Mouse (Mus musculus) lung, postnatal 0 days (tissue): ENCODE data around the gene Tusc1. TPM values are rescaled to one million over a fixed set of nuclear protein-coding genes. Genes with fewer than 3 reads are reported as not detected.

ENCODE experiments used
- ATAC-seq: fragments of 200-750 bp; cut with Nextera tagmentation; 2 replicates; pipeline ENCODE4 v1.8.0; 2017; ENCODE audit warnings: moderate library complexity
- DNase-seq: peaks from one replicate; pipeline ENCODE4 v3.0.0-alpha.2; 2016; ENCODE audit warnings: low spot score
- H3K27ac ChIP-seq: fragments of 300-500 bp; sonication (generic); 2 replicates; pipeline ENCODE4 v1.5.1; 2014; ENCODE audit warnings: antibody characterized with exemption, mild to moderate bottlenecking, low read length, mixed read lengths
- H3K27me3 ChIP-seq: fragments of 300-500 bp; sonication (generic); replicated peaks from 2 replicates; pipeline ENCODE4 v1.6.1; 2014; ENCODE audit warnings: low read length, mixed read lengths; ENCODE audit not compliant: insufficient read depth
- H3K36me3 ChIP-seq: fragments of 300-500 bp; sonication (generic); 2 replicates; pipeline ENCODE4 v1.6.1; 2014; ENCODE audit warnings: low read length, mixed read lengths; ENCODE audit not compliant: insufficient read depth
- H3K4me1 ChIP-seq: fragments of 300-500 bp; sonication (generic); 2 replicates; pipeline ENCODE4 v1.6.1; 2014; ENCODE audit warnings: antibody characterized with exemption, low read depth, low read length, mixed read lengths; ENCODE audit not compliant: insufficient read depth
- H3K4me2 ChIP-seq: fragments of 300-500 bp; sonication (generic); replicated peaks from 2 replicates; pipeline ENCODE4 v1.6.1; 2014; ENCODE audit warnings: low read depth, mild to moderate bottlenecking, low read length, moderate library complexity, mixed read lengths
- H3K4me3 ChIP-seq: fragments of 300-500 bp; sonication (generic); 2 replicates; pipeline ENCODE4 v1.5.1; 2014; ENCODE audit warnings: low read depth, low read length
- H3K9ac ChIP-seq: fragments of 300-500 bp; sonication (generic); replicated peaks from 2 replicates; pipeline ENCODE4 v1.6.1; 2014; ENCODE audit warnings: low read depth, mild to moderate bottlenecking
- H3K9me3 ChIP-seq: fragments of 300-500 bp; sonication (generic); 2 replicates; pipeline ENCODE4 v1.6.1; 2016; ENCODE audit warnings: low read length, mixed read lengths
- CTCF ChIP-seq: IDR thresholded peaks from 2 replicates; pipeline ENCODE4 v1.5.1; 2016; ENCODE audit warnings: antibody characterized with exemption, mild to moderate bottlenecking
- EP300 ChIP-seq: IDR thresholded peaks from 2 replicates; pipeline ENCODE4 v1.6.1; 2016; ENCODE audit warnings: antibody characterized with exemption, mild to moderate bottlenecking, control low read depth
- whole genome bisulfite sequencing: fragments of 180-500 bp; shearing (Covaris S2); extraction: QIAGEN DNeasy Blood & Tissue Kit; methylation state at CpG from one replicate; pipeline ENCODE4 v1.1.7; 2014; 5-methylcytosine and 5-hydroxymethylcytosine counted together
- polyA plus RNA-seq: library from polyadenylated mRNA; unstranded; fragments of >200 nt; fragmentation: Nextera tagmentation; extraction: Ambion mirVana; gene quantifications from 2 replicates; pipeline ENCODE4 v1.2.1, GENCODE M21; 2015

Gene Tusc1
- polyA plus RNA-seq, result 4.6 and 5.2 TPM in 2 replicates

DNA sequence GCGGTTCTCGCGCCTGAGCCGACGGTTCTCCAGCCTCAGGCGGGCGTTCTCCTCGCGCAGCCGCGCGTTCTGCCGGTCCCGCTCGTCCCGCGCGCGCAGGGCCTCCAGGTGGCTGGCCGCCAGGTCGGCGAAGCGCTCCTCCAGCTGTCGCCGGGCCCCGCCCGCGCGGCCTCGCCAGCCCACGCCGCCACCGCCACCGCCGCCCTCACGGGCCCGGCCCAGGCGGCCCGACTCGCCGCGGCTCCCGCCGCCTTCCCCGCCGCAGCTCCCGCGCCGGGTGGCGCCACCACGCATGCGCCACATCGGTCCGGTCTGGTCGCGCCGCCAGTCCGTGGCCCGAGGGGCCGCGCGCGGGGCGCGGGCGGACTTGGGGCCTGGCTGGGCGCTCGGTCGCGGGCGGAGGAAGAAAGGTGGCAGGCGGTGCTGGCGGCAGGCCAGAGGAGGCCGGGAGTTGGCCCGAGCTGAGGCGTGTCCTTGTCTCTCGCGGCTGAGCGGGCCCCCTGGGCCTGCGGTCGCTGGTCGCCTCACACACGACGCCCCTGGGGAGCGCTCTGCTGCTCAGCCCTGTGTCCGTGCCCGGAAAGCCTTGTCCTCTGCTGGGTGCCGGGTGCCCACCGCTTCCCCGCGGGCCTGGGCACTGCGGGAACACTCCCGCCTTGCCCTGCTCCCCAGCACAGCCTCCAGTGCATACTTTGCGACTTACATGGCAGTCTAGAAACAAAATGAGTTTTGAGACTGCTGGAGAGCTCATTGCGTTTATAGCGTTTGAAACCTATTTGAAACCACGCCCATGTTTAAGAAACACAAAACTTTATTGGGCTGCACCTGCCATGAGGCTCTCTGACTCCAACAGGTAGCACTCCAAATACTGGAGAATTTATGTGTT lies at the start of gene Tusc1:
Gene Tusc1, minus strand, starts transcription at position 394 of the 886 bp plus-strand sequence.
- Histone ChIP-seq H3K9me3 (no peaks in the 10 kb centered on the region), H3K36me3 (no peaks in the 10 kb centered on the region), H3K4me2 (peak within 1 kb of the TSS; percentile 94), H3K4me3 (peak within 1 kb of the TSS; percentile 67), H3K27me3 (no peaks in the 10 kb centered on the region), H3K9ac (peak within 1 kb of the TSS; percentile 64), H3K4me1 (no peaks in the 10 kb centered on the region), H3K27ac (peak within 1 kb of the TSS; percentile 90)
- TF ChIP-seq CTCF, result peak; percentile 20; the same call in 1 of the 2 replicates
- TF ChIP-seq EP300, result no peak
- peak; percentile 85 for ATAC-seq
- peak; percentile 79 for DNase-seq
- WGBS, result under 1% methylated on average over 56 of the region's 97 CpGs

DNA sequence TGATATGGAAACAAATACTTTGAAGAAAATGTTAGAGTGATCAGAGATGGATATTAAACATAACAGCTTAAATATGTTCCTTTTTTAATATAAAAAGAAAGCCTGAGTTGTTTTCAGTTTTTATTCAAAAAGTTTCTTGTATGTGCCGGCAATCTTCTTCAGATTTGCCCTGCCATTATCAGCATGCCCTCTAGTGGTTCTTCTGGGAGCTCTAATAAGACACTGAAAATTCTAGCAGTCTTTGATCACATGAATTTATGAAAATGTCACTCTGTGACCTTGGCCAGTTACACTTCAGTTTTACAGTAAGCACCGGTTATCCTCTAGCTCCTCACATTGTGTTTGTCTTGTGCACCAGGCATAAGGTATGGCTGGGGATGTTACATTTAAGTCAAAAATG lies 17.6 kb upstream of the Tusc1 start:
- TF ChIP-seq EP300 (no peak), CTCF (peak; percentile 40)
- Histone ChIP-seq H3K27ac (no peak overlapping the region), H3K4me1 (no peaks in the 10 kb centered on the region), H3K9ac (no peak overlapping the region), H3K9me3 (no peaks in the 10 kb centered on the region), H3K4me3 (no peak overlapping the region), H3K27me3 (no peaks in the 10 kb centered on the region), H3K36me3 (no peaks in the 10 kb centered on the region), H3K4me2 (no peak overlapping the region)
- DNase-seq (no peak), ATAC-seq (no peak)
- WGBS, result 50% methylated on average over 2 of the region's 2 CpGs

GRCm38 (mm10) chr4:93344357-93344756 lies 9.0 kb upstream of the Tusc1 start:
- H3K9ac ChIP-seq, result no peak overlapping the region
- TF ChIP-seq EP300 (no peak), CTCF (no peak)
- ATAC-seq (no peak), DNase-seq (no peak)
- WGBS, result 85% methylated on average over 2 of the region's 2 CpGs
- H3K9me3 ChIP-seq, result no peaks in the 10 kb centered on the region
- H3K4me3 ChIP-seq, result no peak overlapping the region
- H3K4me2 ChIP-seq, result no peak overlapping the region
- no peaks in the 10 kb centered on the region for H3K27me3 ChIP-seq
- H3K27ac ChIP-seq, result no peak overlapping the region
- H3K36me3 ChIP-seq, result no peaks in the 10 kb centered on the region
- no peaks in the 10 kb centered on the region for H3K4me1 ChIP-seq

DNA sequence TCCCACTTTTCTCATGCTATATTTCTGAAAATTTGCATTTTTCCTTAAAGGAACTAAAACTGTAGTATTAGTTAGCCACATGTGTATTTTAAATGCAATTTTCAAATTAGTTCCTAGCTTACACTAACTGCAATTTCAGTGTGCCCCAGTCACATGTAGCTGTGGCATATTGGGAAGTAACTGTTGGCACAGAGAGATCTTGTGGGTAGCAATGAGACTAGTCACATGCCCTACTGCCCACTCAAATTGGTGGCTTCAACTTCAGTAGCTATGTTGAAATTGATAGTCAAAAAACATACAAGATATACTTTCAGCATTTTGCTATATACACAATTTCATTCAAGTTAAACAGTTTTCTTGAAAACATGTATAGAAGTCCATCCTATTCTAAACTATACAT lies 6.3 kb upstream of the Tusc1 start:
- H3K9me3 ChIP-seq, result no peaks in the 10 kb centered on the region
- no peaks in the 10 kb centered on the region for H3K27me3 ChIP-seq
- no peak overlapping the region for H3K4me3 ChIP-seq
- DNase-seq (no peak), ATAC-seq (no peak)
- 0 out of 2 replicates have a peak, but pooled peaks have one; percentile 14 for TF ChIP-seq EP300
- no peak for TF ChIP-seq CTCF
- H3K4me2 ChIP-seq, result no peak overlapping the region
- H3K36me3 ChIP-seq, result no peaks in the 10 kb centered on the region
- H3K27ac ChIP-seq, result no peak overlapping the region
- H3K9ac ChIP-seq, result no peak overlapping the region
- no peaks in the 10 kb centered on the region for H3K4me1 ChIP-seq

- H3K27me3 ChIP-seq, result no peaks in the 10 kb centered on the region
- no peaks in the 10 kb centered on the region for H3K9me3 ChIP-seq
- H3K4me1 ChIP-seq, result no peaks in the 10 kb centered on the region
- H3K27ac ChIP-seq, result no peak overlapping the region
- no peak overlapping the region for H3K4me3 ChIP-seq
- ATAC-seq (no peak), DNase-seq (no peak)
- WGBS, result 53% methylated on average over 3 of the region's 3 CpGs
- no peak overlapping the region for H3K9ac ChIP-seq
- H3K36me3 ChIP-seq, result no peaks in the 10 kb centered on the region
- TF ChIP-seq EP300, result no peak
- no peak for TF ChIP-seq CTCF
- H3K4me2 ChIP-seq, result no peak overlapping the region
Measured at GRCm38 (mm10) chr4:93337977-93338376, 2.7 kb upstream of the Tusc1 start.

GRCm38 (mm10) chr4:93334636-93335117 lies 634 bp downstream of the Tusc1 start:
- Histone ChIP-seq H3K36me3 (no peaks in the 10 kb centered on the region), H3K9ac (peak overlapping the region; percentile 64), H3K4me3 (peak overlapping the region; percentile 67), H3K27me3 (no peaks in the 10 kb centered on the region), H3K27ac (peak overlapping the region; percentile 90), H3K4me2 (peak overlapping the region; percentile 94), H3K4me1 (no peaks in the 10 kb centered on the region), H3K9me3 (no peaks in the 10 kb centered on the region)
- DNase-seq, result peak; percentile 93
- no peak for TF ChIP-seq CTCF
- no peak for TF ChIP-seq EP300
- under 1% methylated on average over 39 of the region's 49 CpGs for whole genome bisulfite sequencing
- ATAC-seq, result peak; percentile 94
